In genomic region chr1:62682456-62683385, GRCm38 (mm10) we compare ENCODE assay signal across 10 mouse cellular contexts. TPM values are rescaled to one million over a fixed set of nuclear protein-coding genes. Genes with fewer than 3 reads are reported as not detected.
A peak's percentile ranks its signal among the peaks of the same experiment; 100 is the strongest.
DNase-seq lines count a peak whose midpoint lies in the region; ATAC-seq and TF ChIP-seq lines count a peak whose summit lies in the region.
"Had no signal": no experiment of that assay in that cellular context is flagged by ENCODE, and none has a peak within 500 bp of the region (broad histone marks: within the 10 kb centered on the region; RNA-seq: fewer than 3 reads in every experiment).

No protein-coding gene starts in this region.

- no peaks in the 10 kb centered on the region for H3K9me3 ChIP-seq in lung, embryonic 15.5 days
- H3K9me3 ChIP-seq in lung, postnatal 0 days (ENCODE audit: low read length), result no peaks in the 10 kb centered on the region

- H3K27ac ChIP-seq in lung, embryonic 15.5 days, result no peak overlapping the region
- no peak overlapping the region for H3K27ac ChIP-seq in lung, postnatal 0 days (ENCODE audit: low read length)

- DNase-seq in frontal cortex, postnatal 14 days (ENCODE audit: low spot score in 2 of 2), result no peak
- no peak for DNase-seq in lung, postnatal 36 days
- DNase-seq in lung, postnatal 0 days (ENCODE audit: low spot score), result peak; percentile 65
- peak; percentile 63 for DNase-seq in retina, embryonic 14.5 days (ENCODE audit: low spot score)
- no peak for DNase-seq in spleen, postnatal 4 days (ENCODE audit: low spot score in 2 of 2)
- no peak for DNase-seq in spleen, postnatal 10 days (ENCODE audit: low spot score in 2 of 2)
- DNase-seq: cerebellum, postnatal 25 days; spleen, adult 18-20 months had no signal

- H3K27me3 ChIP-seq in lung, embryonic 15.5 days, result no peaks in the 10 kb centered on the region
- no peaks in the 10 kb centered on the region for H3K27me3 ChIP-seq in lung, postnatal 0 days (replicated peaks; ENCODE audit: insufficient read depth, low read length)

- no peak for TF ChIP-seq CTCF in lung, postnatal 0 days (IDR thresholded peaks at IDR 0.05)

- H3K4me1 ChIP-seq in lung, embryonic 15.5 days, result peaks cover 14% of the 10 kb centered on the region; the same call in 1 of the 2 replicates
- no peaks in the 10 kb centered on the region for H3K4me1 ChIP-seq in lung, postnatal 0 days (ENCODE audit: insufficient read depth, low read depth, low read length)

- H3K36me3 ChIP-seq in lung, embryonic 15.5 days, result no peaks in the 10 kb centered on the region
- H3K36me3 ChIP-seq in lung, postnatal 0 days (ENCODE audit: insufficient read depth, low read length), result no peaks in the 10 kb centered on the region

- WGBS in lung, embryonic 15.5 days, result 40% methylated on average over 21 of the region's 21 CpGs
- 44% methylated on average over 21 of the region's 21 CpGs for WGBS in lung, postnatal 0 days

- TF ChIP-seq EP300 in lung, postnatal 0 days (IDR thresholded peaks at IDR 0.05), result no peak

- no peak overlapping the region for H3K9ac ChIP-seq in lung, embryonic 15.5 days
- no peak overlapping the region for H3K9ac ChIP-seq in lung, postnatal 0 days (replicated peaks; ENCODE audit: low read depth)

- no peak overlapping the region for H3K4me3 ChIP-seq in lung, embryonic 15.5 days
- no peak overlapping the region for H3K4me3 ChIP-seq in lung, postnatal 0 days (ENCODE audit: low read depth, low read length)

- peak overlapping the region; percentile 35 for H3K4me2 ChIP-seq in lung, embryonic 15.5 days
- peak overlapping the region; percentile 22 for H3K4me2 ChIP-seq in lung, postnatal 0 days (replicated peaks; ENCODE audit: low read depth, low read length)

- ATAC-seq in frontal cortex, adult (ENCODE audit: low TSS enrichment), result peak; percentile 80
- peak; percentile 27; the same call in 1 of the 2 replicates for ATAC-seq in lung, embryonic 15.5 days (ENCODE audit: borderline replicate concordance, extremely low read depth, low FRiP score, low TSS enrichment)
- ATAC-seq in lung, postnatal 0 days, result peak; percentile 62

RNA-seq across cellular contexts. Expression of gene Nrp2, which starts 20.4 kb away (rescaled TPM):
- polyA plus RNA-seq in lung, embryonic 15.5 days (2015; fragmentation: Nextera tagmentation; extraction: Ambion mirVana), result 11.5 and 12.4 TPM in 2 replicates
- polyA plus RNA-seq in lung, postnatal 0 days (2015; fragmentation: Nextera tagmentation; extraction: Ambion mirVana), result 14.0 and 17.5 TPM in 2 replicates

Comparison
In these comparisons a context has a peak if more than half of its experiments do, and no peak if none do; other contexts are left out.
1. DNase-seq: peak in lung, postnatal 0 days (single experiment) and retina, embryonic 14.5 days (single experiment); none in frontal cortex, postnatal 14 days (0 of 2), lung, postnatal 36 days (single experiment), spleen, postnatal 4 days (0 of 2) and spleen, postnatal 10 days (0 of 2).
2. ATAC-seq: peak in every context shown above with its lines; median percentile 80 in frontal cortex, adult; 62 in lung, postnatal 0 days; 27 in lung, embryonic 15.5 days.